Mouse (Mus musculus) liver, embryonic 14.5 days (tissue): Measurements from ENCODE around the gene Ak5. TPM values are rescaled to one million over a fixed set of nuclear protein-coding genes. Genes with fewer than 3 reads are reported as not detected.

Experiments used
- ATAC-seq: fragments of 200-750 bp; cut with Nextera tagmentation; 2 replicates; pipeline ENCODE4 v1.8.0; 2017; ENCODE audit warnings: moderate number of reproducible peaks, mild to moderate bottlenecking, moderate library complexity; ENCODE audit not compliant: insufficient read depth
- DNase-seq, 3 experiments: peaks; one replicate each; pipeline ENCODE4 v3.0.0-alpha.2; 2012 to 2013; ENCODE audit warnings: low read depth in 3 of 3, low spot score in 3 of 3
- H3K27ac ChIP-seq: fragments of 300-500 bp; sonication (generic); 2 replicates; pipeline ENCODE4 v1.5.1; 2014; ENCODE audit warnings: moderate library complexity, mild to moderate bottlenecking, control low read depth, inconsistent platforms
- H3K27me3 ChIP-seq: fragments of 300-500 bp; sonication (generic); 2 replicates; pipeline ENCODE4 v1.6.1; 2014; ENCODE audit warnings: mild to moderate bottlenecking, low read length, moderate library complexity; ENCODE audit not compliant: control insufficient read depth, insufficient read depth
- H3K36me3 ChIP-seq: fragments of 300-500 bp; sonication (generic); replicated peaks from 2 replicates; pipeline ENCODE4 v1.6.1; 2014; ENCODE audit warnings: low read depth; ENCODE audit not compliant: control insufficient read depth, insufficient read depth
- H3K4me1 ChIP-seq, 2 experiments: fragments of 200-500 bp in 1 of 2; fragments of 300-500 bp in 1 of 2; sonication (generic) in 1 of 2; replicated peaks; 2 replicates each; pipeline ENCODE4 v1.6.1; 2012 to 2014; ENCODE audit warnings: antibody characterized with exemption in 1 of 2, inconsistent platforms in 1 of 2, low read length in 1 of 2; ENCODE audit not compliant: control insufficient read depth in 2 of 2, insufficient read depth in 2 of 2
- H3K4me2 ChIP-seq: fragments of 300-500 bp; sonication (generic); 2 replicates; pipeline ENCODE4 v1.6.1; 2014; ENCODE audit warnings: low read depth, mild to moderate bottlenecking, control low read depth, moderate library complexity
- H3K4me3 ChIP-seq, 2 experiments: fragments of 200-500 bp in 1 of 2; fragments of 300-500 bp in 1 of 2; sonication (generic) in 1 of 2; 2 replicates each; pipeline ENCODE4 v1.5.1; 2012 to 2014; ENCODE audit warnings: low read depth in 2 of 2, low read length in 2 of 2, mild to moderate bottlenecking in 2 of 2, control low read depth in 1 of 2, inconsistent platforms in 1 of 2, moderate library complexity in 1 of 2; ENCODE audit not compliant: insufficient read depth in 1 of 2
- H3K9ac ChIP-seq: fragments of 300-500 bp; sonication (generic); replicated peaks from 2 replicates; pipeline ENCODE4 v1.6.1; 2014; ENCODE audit warnings: mild to moderate bottlenecking, control low read depth, moderate library complexity
- H3K9me3 ChIP-seq: fragments of 300-500 bp; sonication (generic); 2 replicates; pipeline ENCODE4 v1.6.1; 2016; ENCODE audit warnings: low read length, mixed read lengths; ENCODE audit not compliant: control insufficient read depth
- CTCF ChIP-seq: IDR thresholded peaks from 2 replicates; pipeline ENCODE4 v1.5.1; 2016; ENCODE audit warnings: antibody characterized with exemption, low read depth, control low read depth
- EP300 ChIP-seq: IDR thresholded peaks from 2 replicates; pipeline ENCODE4 v1.6.1; 2016; ENCODE audit warnings: antibody characterized with exemption, low read depth
- WGBS: fragments of 180-500 bp; shearing (Covaris S2); extraction: QIAGEN DNeasy Blood & Tissue Kit; methylation state at CpG from one replicate; pipeline ENCODE4 v1.1.7; 2014; ENCODE audit not compliant: insufficient replicate concordance; 5-methylcytosine and 5-hydroxymethylcytosine counted together
- polyA plus RNA-seq, 2 experiments: library from polyadenylated mRNA; depleted of rRNA in 1 of 2; stranded (reverse) in 1 of 2; unstranded in 1 of 2; fragments of >200 nt; fragmentation: Nextera tagmentation in 1 of 2; extraction: Ambion mirVana in 1 of 2; gene quantifications; 2 replicates each; pipeline versions ENCODE4 v1.2.1 to v1.2.3; 2012 to 2014

Ak5 gene
- polyA plus RNA-seq, 2 experiments, result 0.08 to 0.18 TPM

DNA sequence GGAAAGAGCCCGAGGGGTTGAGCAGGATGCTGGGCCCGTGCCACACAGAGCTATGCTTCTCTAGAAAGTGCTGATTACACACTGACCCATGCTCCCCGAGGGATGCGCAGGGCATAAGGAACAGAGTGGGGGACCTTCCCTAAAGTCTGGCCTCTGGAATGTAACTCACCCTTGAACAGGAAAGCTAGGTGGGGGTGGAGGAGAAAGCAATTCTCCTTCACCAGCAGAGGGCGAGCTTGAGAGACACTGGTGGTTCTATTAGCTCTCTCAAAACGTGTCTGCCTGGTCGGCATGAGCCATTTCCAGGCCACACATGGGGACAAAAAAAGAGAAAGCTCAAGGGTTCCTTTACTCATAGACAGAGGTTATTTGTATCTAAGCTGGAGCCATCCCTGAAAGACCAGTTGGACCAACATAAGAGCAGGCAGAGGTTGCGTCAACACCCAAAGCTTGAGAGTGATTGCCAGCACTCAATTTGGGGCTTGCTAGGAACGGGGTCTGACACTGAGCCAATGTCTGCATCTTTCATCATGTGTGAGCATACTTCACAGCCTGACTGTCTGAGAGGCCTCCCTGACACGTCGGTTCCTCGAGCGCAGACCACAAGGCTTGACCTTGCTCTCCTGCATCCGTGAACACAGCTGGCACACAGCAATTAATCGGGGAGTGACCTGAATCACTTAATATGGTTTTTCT, 193.4 kb downstream of the Ak5 start:
- 51% methylated on average over 15 of the region's 15 CpGs for WGBS
- Histone ChIP-seq H3K4me3 (no peak overlapping the region), H3K27me3 (no peaks in the 10 kb centered on the region), H3K27ac (no peak overlapping the region), H3K4me2 (no peak overlapping the region), H3K4me1 (peaks cover 5 to 10% of the 10 kb centered on the region in 2 experiments), H3K36me3 (no peaks in the 10 kb centered on the region), H3K9ac (no peak overlapping the region), H3K9me3 (no peaks in the 10 kb centered on the region)
- ATAC-seq, result no peak
- TF ChIP-seq EP300 (no peak), CTCF (peak; percentile 88)
- DNase-seq, result peak in 2 of 3 experiments; percentile 25 to 54

DNA sequence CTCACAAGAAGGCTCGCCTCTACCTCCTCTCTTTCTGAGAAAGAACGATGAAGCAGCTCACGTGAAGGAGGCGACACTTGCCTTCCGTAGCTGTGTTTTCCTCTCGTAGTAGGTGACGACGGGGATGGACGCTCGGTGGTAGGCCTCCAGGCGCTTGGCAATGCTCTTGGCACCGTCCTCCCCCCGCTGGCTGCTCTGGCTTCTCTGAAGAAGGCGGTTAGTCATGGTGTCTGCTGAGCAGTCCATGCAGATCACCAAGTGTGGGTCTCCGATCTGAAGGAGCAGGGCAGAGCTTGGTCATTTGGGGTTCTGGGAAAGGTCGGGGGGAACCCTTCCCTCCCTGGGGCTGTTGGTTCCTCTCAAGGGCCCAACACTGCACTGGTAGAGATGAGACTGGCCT, 195.5 kb downstream of the Ak5 start:
- H3K9ac ChIP-seq, result no peak overlapping the region
- WGBS, result 83% methylated on average over 16 of the region's 16 CpGs
- H3K4me3 ChIP-seq, result no peak overlapping the region
- H3K36me3 ChIP-seq, result no peaks in the 10 kb centered on the region
- ATAC-seq, result no peak
- no peaks in the 10 kb centered on the region for H3K27me3 ChIP-seq
- 0 out of 4 replicates have a peak, but pooled peaks cover 0 to 2% of the 10 kb centered on the region in 2 experiments for H3K4me1 ChIP-seq
- no peak for DNase-seq
- H3K27ac ChIP-seq, result no peak overlapping the region
- H3K4me2 ChIP-seq, result no peak overlapping the region
- no peak for TF ChIP-seq CTCF
- TF ChIP-seq EP300, result no peak
- H3K9me3 ChIP-seq, result no peaks in the 10 kb centered on the region

DNA sequence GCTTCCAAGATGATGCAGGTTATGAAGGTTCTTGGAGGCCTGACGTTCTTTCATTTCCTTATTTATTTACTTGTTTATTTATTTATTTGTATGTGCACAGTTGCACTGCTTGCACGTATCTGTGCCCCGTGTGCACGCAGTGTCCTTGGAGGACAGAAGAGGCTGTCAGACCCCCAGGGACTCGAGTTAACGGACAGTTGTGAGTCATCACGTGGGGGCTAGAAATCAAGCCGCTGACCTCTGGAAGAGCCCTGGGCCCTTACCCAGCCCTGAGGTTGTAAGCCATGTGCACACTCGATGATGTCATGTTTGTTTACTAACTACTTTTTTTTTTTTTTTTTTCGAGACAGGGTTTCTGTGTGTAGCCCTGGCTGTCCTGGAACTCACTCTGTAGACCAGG, 197.8 kb downstream of the Ak5 start:
- Histone ChIP-seq H3K27ac (no peak overlapping the region), H3K9me3 (no peaks in the 10 kb centered on the region), H3K4me1 (no peaks in the 10 kb centered on the region), H3K9ac (no peak overlapping the region), H3K27me3 (no peaks in the 10 kb centered on the region), H3K4me2 (no peak overlapping the region), H3K4me3 (no peak overlapping the region), H3K36me3 (no peaks in the 10 kb centered on the region)
- DNase-seq (no peak), ATAC-seq (no peak)
- no peak for TF ChIP-seq CTCF
- TF ChIP-seq EP300, result no peak
- 69% methylated on average over 10 of the region's 10 CpGs for WGBS

DNA sequence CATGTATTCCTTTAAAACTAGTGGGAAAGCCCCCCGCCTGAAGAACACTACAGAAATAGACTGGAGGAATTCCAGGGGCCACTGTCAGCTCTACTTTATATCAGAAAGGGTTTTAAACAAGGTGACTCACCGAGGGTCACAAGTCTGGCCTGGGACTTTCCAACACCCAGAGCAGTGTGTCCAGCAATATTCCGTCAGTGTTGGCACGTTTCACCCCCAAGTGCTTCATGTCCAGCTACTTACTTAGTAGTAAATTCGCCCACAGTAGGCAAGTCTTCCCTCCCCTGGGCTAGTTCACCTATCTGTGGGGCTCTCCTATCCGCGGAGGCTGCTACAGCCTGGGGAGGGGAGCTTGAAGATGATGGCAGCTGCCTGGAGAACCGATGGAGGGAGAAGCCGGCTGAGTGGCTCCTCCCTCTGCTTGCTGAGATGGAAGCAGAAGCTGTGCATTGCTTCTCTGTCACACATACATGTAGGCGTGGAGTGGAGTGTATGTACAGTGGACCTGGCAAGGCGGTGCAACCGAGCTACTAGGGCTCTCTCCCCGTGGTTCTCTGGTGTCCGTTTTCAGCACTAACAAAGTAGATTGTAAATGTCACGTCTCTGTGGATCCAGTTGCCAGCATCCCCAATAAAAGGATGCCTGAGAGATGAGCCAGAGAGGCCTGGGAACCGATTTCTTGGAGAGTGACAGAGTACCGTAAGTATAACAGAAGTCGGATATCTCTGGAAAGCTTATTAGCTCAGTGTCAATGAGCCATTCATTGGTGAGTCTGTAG, 198.5 kb downstream of the Ak5 start:
- DNase-seq, result no peak
- Histone ChIP-seq H3K9ac (no peak overlapping the region), H3K4me3 (no peak overlapping the region), H3K36me3 (no peaks in the 10 kb centered on the region), H3K9me3 (no peaks in the 10 kb centered on the region), H3K4me1 (no peaks in the 10 kb centered on the region), H3K4me2 (no peak overlapping the region), H3K27ac (no peak overlapping the region), H3K27me3 (no peaks in the 10 kb centered on the region)
- ATAC-seq, result no peak
- WGBS, result 70% methylated on average over 18 of the region's 18 CpGs
- TF ChIP-seq CTCF (no peak), EP300 (no peak)

DNA sequence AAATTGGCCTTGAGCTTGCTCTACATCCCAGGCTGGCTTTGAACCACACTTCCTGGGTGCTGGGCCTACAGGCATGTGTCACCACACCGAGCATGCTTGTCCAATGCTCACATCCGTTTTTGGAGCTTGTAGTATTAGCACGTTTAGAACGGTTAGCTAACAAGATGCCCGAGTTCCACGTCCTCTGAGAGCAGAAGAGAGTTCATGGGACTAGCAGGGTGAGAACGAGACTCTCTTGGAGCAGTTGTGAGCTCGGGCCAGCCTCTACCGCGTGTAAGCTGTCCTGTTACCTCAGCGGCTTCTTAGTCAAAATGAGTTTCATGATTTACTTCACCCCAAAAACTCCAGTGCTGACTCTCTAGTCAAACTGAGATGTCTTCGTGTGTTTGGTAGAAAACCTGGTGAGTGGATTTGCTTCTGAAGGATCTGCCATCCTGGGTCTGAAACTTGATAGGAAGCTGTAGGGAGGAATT, 199.6 kb downstream of the Ak5 start:
- Histone ChIP-seq H3K9ac (no peak overlapping the region), H3K4me1 (no peaks in the 10 kb centered on the region), H3K27me3 (no peaks in the 10 kb centered on the region), H3K4me3 (no peak overlapping the region), H3K27ac (no peak overlapping the region), H3K36me3 (no peaks in the 10 kb centered on the region), H3K9me3 (no peaks in the 10 kb centered on the region), H3K4me2 (no peak overlapping the region)
- TF ChIP-seq CTCF, result no peak
- no peak for ATAC-seq
- WGBS, result 74% methylated on average over 12 of the region's 12 CpGs
- no peak for DNase-seq
